Mouse (Mus musculus) thymus, postnatal 0 days (tissue): ENCODE measurements around the gene Hsd3b7. TPM values are rescaled to one million over a fixed set of nuclear protein-coding genes. Genes with fewer than 3 reads are reported as not detected.
"Not testable (repeated sequence)": the region's sequence is repeated elsewhere in the genome, so short reads cannot be mapped to it uniquely, and the experiment has no call there.

Source experiments
- DNase-seq: peaks from one replicate; pipeline ENCODE4 v3.0.0-alpha.2; 2015; ENCODE audit warnings: low spot score
- polyA plus RNA-seq: library from polyadenylated mRNA; unstranded; fragments of >200 nt; fragmentation: Nextera tagmentation; extraction: Ambion mirVana; gene quantifications from 2 replicates; pipeline ENCODE4 v1.2.1, GENCODE M21; 2015

Hsd3b7 gene
- polyA plus RNA-seq, 1 experiment from 2014 or later: 8.7 TPM

DNA sequence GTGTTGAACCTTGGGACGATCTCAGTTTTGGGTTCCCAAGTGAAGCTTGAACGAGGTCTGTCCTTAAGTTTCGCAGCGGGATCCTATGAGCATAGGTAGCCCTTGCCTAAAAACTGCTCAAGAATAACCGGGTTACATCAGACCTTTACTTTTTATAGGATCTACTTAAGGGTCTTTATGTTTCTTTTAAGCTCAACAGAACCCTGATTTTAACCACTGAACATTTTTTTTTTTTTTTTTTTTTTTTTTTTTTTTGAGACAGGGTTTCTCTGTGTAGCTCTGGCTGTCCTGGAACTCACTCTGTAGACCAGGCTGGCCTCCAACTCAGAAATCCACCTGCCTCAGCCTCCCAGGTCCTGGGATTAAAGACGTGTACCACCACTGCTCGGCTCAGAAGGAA, 24.6 kb upstream of the Hsd3b7 start:
- DNase-seq: not testable (repeated sequence)

DNA sequence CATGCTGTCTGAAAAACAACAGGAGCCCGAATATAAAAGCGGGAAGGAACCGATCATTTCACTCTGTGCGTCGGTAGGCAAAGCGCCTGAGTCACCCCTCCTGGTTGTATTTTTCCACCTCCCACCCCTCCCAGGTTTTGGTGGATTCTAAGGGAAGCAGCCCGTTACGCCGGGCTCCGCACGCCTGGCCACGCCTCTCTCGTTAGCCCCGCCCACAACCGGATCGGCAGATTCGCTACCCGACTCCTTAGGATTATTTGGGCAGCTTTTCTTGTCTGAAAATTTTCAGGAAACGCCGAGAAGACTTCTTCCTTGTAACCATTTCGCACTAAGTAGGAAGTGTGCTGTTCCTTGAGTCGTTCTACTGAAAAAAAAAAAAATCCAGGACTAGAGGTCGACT, 24.0 kb upstream of the Hsd3b7 start, which contains the start of gene Setd1a:
Gene Setd1a, plus strand, starts transcription at position 245 of the 400 bp plus-strand sequence.
- DNase-seq: peak; percentile 80

DNA sequence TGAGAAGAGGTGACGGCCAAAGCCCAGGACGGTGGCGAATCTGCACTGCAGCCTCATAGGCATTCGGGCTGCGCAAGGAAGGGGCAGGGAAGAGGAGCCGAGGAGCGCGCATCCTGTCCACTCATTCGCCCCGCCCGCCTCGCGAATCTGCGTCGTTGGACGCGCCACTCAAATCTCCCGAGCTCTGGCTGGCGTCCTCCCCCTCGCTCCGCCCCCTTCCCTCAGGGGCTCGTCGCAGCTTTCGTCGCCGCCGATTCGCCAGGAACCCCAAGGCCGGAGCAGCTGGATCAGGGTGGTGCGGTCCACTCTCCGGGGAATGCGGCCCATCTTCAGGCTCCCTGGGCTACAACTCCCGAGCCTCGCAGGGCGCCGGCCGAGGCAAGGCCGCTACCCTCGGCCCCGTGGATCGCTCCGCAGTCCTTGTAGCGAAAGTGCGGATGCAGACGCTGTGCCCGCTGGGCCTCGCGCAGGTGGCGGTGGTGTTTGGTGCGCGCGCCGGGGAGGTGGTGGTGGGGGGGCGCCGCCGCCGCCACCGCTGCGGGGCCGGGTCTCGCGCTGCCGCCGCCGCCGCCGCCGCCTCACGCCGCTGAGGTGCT, 23.4 kb upstream of the Hsd3b7 start:
- peak; percentile 97 for DNase-seq

DNA sequence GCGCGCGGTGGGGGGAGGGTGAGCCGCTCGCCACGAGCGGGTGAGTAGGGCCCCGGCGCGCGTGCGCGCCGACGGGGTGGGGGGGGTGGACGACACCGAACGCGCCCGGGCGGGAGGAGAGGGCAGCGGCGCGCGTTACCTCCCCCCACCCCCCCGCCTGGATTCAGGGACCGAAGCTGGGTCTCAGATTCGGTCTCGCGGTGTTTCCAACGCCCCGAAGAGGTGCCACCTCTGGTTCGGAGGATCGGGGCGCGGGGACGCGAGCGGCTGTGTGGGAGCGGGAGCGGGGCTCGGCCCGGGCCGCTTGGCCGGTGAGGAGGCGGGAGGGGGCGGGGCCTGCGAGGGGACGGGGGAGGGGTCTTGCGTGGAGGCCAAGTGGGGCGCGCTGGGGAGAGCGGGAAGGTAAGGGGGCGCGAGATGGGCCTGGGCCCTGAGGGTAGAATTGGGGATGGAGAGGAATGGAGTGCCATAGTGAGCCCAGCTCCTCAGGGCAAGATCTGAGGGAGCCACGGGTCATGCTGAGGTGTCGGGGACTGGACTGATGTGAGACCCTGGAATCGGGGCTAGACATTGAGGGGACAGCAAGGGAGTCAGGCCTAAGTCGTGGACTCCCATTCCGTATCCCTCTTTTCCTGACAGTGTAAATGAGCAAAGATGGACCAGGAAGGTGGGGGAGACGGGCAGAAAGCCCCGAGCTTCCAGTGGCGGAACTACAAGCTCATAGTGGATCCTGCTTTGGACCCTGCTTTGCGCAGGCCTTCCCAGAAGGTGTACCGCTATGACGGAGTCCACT, 22.7 kb upstream of the Hsd3b7 start:
- DNase-seq: no peak

DNA sequence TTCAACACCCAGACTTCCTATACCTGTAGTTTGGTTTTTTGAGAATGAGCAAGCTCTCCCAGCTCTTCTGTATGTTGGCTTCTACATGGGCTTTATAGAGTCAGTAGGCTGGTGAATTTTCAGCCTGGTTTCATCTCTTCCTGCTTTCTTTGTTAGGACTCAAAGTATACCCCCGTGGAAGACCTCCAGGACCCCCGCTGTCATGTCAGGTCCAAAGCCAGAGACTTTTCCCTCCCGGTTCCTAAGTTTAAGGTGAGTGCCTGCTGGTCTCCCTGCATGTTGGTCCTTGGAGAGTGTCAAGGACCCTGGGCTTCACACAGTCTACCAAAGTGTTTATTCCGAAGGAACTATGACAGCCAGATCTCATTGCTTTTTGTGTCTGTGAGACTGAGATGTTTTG, 22.1 kb upstream of the Hsd3b7 start:
- no peak for DNase-seq

DNA sequence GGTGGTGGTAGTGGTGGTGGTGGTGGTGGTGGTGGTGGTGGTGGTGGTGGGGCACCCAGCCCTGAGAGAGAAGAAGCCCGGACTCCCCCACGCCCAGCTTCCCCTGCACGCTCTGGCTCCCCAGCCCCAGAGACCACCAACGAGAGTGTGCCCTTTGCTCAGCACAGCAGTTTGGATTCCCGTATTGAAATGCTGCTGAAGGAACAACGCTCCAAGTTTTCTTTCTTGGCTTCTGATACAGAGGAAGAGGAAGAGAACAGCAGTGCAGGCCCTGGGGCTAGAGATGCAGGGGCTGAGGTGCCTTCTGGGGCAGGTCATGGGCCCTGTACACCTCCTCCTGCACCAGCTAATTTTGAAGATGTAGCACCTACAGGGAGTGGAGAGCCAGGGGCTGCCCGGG, 15.1 kb upstream of the Hsd3b7 start, which contains the start of gene Gm49388:
Gene Gm49388, plus strand, starts transcription at position 301 of the 400 bp plus-strand sequence.
- no peak for DNase-seq

DNA sequence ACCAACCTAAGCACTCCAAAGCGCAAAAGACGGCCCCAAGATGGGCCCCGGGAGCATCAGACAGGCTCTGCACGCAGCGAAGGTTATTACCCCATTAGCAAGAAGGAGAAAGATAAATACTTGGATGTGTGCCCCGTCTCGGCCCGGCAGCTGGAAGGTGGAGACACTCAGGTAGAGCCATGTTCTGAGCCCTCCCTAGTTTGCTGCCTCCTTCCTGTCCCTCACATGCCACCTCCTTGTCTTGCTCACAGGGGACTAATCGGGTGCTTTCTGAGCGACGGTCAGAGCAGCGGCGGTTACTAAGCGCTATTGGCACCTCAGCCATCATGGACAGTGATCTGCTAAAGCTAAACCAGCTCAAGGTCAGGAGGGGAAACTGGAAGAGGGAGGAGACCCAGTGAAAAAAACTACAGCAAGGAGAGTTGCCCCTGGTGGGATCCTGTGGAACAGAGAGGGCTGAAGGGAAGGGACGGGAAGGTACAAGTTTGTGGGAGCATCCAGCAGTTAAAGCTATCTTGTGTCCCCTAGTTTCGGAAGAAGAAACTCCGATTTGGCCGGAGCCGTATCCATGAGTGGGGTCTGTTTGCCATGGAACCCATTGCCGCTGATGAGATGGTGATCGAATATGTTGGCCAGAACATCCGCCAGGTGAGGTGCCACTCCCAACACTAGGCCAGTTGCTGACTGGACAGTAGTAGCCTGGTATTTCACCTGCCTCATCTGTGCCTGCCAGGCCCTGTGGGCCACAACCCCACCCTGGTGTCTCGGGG, 3.1 kb upstream of the Hsd3b7 start:
- DNase-seq: no peak

DNA sequence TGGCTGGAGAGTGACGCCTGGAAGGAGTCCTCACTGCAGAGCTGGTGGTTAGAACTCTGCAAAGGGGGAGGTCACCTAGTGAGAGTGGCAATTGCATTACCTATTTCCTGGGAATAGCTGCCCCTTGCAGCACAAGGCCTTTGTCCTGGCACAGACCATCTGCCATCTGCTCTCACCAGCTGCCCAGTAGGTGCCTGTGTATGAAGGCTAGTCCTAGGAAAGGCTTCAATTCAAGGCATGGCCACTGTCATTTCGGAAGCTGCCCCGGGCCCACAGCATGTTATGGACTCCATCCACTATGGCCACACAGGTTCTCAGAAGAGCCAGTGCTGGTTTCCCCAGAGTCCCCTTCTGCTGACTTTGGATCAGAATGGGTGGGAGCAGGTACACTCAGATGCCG, 1.8 kb upstream of the Hsd3b7 start:
- no peak for DNase-seq

DNA sequence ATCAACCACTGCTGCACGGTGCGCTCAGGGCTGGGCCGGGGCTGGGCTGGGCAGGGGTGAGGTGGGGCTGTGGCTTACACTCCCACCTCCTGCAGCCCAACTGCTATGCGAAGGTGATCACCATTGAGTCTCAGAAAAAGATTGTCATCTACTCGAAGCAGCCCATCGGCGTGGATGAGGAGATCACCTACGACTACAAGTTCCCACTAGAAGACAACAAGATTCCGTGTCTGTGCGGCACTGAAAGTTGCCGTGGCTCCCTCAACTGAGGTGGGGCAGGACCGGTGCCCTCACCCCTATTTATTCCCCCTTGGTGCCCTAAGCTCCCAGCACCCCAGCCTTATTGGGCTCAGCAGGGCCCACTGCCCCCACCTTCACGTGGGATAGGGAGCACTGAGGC, 1.2 kb upstream of the Hsd3b7 start:
- no peak for DNase-seq

DNA sequence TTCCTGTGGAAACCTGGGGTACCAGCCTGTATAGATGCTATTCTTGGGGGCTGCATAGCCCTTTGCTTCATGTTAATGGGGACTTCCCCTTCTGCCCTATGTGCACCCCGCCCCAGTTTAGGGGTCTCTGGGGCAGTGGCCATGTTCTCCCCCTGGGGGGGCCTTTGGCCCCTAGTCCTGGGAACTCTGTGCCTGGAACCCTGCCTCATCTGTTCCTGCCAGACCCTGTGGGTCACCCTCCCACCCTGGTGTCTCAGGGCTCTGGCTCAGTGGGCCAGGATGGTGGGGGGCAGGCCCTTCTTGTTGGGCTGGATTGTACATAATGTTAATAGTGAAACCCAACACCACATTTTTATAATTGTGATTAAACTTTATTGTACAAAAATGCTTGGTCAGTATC, 666 bp upstream of the Hsd3b7 start:
- DNase-seq: no peak

DNA sequence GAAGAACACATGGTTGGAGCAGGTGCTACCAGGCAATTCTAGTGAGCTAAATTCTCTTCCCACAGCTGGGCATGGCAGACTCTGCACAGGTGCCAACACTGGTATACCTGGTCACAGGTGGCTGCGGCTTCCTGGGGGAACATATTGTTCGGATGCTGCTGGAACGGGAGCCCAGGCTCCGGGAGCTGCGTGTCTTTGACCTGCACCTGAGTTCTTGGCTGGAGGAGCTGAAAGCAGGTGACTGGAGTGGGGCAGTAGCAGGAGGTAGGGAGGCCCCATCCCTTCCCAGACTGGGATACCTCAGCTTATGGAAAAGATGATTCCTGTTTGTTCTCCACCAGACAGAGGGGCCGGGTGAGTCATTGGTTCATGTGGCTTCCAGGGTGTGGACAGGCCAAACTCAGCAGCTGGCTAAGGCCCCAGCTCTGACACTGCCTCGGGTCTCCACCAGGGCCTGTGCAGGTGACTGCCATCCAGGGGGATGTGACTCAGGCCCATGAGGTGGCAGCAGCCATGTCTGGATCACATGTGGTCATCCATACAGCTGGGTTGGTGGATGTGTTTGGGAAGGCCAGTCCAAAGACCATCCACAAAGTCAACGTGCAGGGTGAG, 712 bp downstream of the Hsd3b7 start:
- DNase-seq: no peak

DNA sequence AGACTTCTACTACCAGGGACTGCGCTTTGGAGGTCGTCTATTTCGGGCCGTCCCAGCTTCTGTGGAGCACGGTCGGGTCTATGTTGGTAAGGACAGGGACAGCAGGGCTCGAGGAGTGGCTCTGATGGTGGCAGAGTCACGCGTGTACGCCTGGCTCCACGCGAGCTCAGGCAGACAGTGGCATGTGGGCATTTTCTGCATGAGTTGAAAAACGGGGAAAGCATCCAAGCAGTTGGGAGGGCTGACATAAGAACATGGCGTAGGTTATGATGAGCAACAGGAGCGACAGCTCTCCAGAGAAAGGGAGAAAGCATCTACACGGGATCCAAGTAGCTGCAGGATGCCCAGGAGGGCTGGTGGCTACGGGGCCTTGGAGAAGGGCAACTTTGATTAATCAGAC, 1.9 kb downstream of the Hsd3b7 start:
- no peak for DNase-seq

DNA sequence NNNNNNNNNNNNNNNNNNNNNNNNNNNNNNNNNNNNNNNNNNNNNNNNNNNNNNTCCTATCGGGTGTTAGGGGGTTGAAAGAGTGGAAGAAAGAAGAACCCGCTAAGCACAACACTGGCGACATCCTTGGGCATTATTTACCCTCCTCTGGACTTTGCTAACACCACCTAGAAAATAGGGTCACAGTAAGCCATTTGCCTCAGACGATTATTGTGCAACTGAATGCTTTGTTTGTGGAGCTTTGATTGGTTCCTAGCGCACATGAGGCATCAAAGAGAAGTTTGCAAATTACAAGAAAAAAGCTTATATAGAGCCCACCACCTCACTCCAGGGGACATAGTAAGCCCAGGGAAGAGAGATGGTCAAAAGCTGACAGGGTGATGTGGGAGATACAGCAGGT, 8.4 kb downstream of the Hsd3b7 start:
- DNase-seq: no peak

DNA sequence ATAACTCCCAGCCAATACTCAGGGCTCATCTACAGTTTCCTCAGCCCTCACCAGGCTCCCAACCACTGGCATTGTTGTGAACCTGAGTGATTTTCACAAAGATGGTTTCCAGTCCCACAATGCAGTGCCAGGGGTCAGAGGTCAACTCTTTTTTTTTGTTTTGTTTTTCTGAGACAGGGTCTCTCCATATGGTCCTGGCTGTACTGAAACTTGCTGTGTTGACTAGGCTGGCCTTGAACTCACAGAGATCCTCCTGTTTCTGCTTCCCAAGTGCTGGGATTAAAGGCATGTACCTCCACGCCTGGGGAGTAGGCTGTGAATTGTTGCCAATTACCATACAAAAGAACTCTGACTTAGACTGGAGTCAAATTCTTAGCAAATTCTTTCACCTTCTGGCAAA, 9.4 kb downstream of the Hsd3b7 start:
- DNase-seq: no peak

DNA sequence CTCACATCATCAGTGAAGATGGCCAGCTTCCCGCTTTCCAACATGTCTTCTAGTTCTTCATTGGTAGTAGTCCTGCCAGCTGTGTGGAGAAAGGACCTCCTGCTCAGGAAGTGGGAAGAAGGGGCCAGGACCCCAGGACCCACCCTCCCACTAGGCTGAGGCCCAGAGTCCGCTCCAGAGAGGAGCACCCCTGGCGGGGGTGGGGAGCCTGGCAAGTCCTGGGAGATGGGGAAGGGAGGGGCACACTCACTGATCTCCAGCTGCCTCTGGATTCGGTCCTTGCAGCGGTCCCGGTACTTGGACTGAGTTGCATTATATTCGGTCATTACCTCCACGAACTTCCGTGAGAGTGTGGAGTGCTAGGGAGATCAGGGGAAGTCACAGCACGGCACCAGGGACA, 10.2 kb downstream of the Hsd3b7 start:
- no peak for DNase-seq

DNA sequence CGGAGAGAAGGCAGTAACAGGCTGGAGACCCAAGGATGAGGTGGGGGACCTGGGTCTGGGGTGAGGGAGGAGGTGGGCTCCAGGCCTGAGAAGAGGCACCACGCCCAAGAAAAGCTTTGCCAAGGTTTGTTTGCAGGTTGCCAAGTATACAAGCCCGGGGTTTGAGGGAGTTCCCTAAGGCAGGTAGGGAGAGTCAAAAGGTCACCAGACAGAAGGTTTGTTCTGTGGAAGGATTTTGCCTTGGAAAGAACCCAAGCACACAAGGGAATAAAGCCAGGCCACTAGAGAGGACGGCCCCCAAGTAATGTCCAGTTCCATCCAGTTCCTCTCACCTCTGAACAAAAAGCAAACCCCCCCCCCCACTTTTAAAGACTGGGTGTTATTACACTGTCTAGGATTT, 10.8 kb downstream of the Hsd3b7 start:
- no peak for DNase-seq

DNA sequence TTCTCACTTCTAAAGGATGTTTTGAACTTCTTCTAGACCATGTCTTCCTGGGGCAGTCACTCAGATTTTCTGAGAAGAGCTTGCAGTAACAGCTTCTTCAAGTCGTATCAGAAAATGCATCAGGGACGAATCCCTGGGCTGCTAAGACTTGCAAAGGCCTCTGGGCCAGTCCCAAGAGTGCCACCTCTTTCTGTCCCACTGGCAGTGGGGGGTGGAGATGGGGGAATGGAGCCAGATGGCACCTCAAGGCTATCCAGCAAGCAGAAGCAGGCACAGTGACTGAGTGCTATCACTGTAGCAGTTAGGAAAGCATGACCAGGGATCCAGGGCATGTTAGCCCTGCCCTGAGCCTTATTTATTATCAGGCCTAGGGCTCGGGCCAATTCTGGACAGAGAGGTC, 11.9 kb downstream of the Hsd3b7 start:
- DNase-seq: no peak

DNA sequence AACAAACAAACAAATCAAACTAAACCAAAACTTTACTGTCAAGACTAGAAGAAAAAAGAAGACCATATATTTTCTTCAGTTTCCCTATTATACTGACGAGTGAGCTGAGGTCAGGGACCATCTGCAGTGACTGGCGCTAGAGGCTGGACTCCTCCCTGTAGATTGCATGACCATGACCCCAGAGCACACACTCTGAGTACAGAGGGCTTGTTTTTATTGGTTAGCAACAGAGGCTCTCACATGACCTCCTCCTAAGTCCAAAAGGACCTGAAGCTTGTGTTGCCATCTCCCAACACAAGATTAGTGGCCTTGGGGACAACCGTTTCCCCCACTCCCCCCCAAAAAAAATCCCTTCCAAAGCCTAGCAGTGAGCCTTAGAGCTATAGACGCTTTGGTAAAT, 13.4 kb downstream of the Hsd3b7 start:
- DNase-seq: no peak

DNA sequence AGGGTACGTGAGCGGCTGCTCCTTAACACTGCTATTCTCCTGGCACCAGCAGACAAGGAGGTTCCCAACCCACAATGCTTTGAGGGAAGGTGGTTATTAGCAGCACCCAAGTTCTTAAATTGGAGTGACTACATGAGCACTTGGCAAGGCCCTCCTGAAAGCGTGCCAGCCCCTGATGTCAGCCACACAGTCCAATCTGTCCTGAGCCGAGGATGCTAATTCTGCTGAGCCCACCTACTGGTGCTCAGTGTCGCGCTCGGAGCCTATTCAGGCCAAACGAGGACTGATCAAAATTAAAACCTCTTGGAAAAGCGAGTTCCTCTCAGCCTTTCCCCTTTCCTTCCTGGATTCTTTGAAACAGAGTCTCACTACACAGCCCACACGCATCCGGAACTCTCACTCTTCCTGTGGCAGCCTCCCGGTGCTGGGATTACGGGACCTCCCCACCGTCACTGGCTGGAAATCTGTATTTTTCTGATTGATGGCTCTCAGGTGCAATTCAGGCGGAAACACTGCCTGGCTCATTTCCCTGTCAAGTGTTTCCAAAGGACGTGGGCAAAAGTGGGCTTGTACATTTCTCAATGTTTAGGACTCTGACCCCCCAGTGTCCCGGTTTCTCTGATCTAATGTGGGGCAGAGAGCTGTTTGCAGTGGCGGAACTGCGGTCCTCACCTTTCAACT, 14.0 kb downstream of the Hsd3b7 start:
- DNase-seq: no peak

DNA sequence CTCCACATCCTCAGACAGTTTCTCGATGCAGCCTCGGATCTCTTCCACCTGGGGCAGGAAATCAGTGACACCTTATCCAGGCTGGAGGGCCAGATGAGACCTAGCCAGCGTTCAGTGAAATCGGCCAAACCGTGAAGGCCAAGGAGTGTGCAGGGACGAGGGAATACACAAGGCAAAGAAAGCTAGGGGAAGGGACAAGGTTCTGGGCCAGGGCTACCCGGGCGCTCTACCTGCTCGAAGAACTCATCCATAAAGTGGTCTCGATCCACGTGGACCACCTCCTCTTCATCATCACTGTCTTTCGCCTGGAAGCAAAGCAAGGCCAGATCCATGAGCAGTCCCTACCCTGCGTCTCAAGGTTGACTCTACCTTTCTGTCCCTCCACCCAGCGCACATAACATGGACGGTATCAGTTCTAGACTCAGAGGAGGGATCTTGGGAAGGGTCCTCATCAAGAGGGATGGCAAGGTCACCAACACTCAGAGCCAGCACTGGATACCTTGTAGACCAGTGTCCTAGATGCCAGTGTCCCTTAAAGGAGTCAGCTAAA, 14.8 kb downstream of the Hsd3b7 start:
- no peak for DNase-seq
